ENCODE assay signal across 40 mouse cellular contexts in the genomic region with DNA sequence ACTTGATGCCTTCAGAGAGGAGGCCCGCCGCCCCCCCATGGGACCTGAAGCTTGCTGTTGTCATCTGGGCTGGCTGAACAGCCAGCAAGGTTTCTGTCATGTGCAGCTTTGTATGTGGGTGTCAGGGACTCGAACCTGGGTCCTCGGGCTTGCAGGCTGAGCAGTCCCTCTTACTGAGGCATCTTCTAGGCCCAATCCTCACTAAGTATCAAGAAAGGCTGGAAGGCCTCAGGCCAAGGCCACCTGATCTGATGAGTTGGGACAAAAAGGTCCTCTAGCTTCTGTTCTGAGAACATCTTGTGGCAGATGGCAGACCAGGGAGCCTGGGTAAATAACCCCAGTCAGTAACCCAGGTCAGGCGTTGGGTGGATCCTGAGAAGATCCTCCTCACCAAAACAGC. TPM values are rescaled to one million over a fixed set of nuclear protein-coding genes. Genes with fewer than 3 reads are reported as not detected.
DNase-seq lines count a peak whose midpoint lies in the region; ATAC-seq and TF ChIP-seq lines count a peak whose summit lies in the region.
"Had no signal": no experiment of that assay in that cellular context is flagged by ENCODE, and none has a peak within 500 bp of the region (broad histone marks: within the 10 kb centered on the region; RNA-seq: fewer than 3 reads in every experiment).

No protein-coding gene starts in this region.

- DNase-seq in heart, adult 11 months, result peak; percentile 87
- DNase-seq in heart, postnatal 4 days, result no peak
- peak; percentile 16 for DNase-seq in liver, postnatal 0 days
- no peak for DNase-seq in stomach, postnatal 0 days (ENCODE audit: low spot score)
- DNase-seq: cerebellum, adult 8-10 months; cerebellum, postnatal 36 days; gastrocnemius, postnatal 25 days; heart, adult 18-20 months; heart, postnatal 36 days; kidney, adult 11 months; kidney, postnatal 36 days; layer of hippocampus, postnatal 36 days; left cerebral cortex, postnatal 4 days; lung, adult 2 months; lung, postnatal 14 days; retina, postnatal 1 day; right cerebral cortex, postnatal 14 days; thymus, adult 2 months; thymus, postnatal 4 days had no signal

- H3K4me3 ChIP-seq in megakaryocyte, embryonic 14.5 days (replicated peaks), result peak overlapping the region; percentile 33
- no peak overlapping the region for H3K4me3 ChIP-seq in liver, embryonic 12.5 days
- no peak overlapping the region for H3K4me3 ChIP-seq in liver, postnatal 0 days (ENCODE audit: low read depth, low read length)
- H3K4me3 ChIP-seq in stomach, postnatal 0 days (ENCODE audit: low read depth, low read length), result no peak overlapping the region
- H3K4me3 ChIP-seq: embryonic facial prominence, embryonic 12.5 days; forebrain, embryonic 10.5 days; forebrain, embryonic 15.5 days; kidney, embryonic 15.5 days; limb, embryonic 15.5 days; midbrain, embryonic 12.5 days had no signal

- no peaks in the 10 kb centered on the region for H3K9me3 ChIP-seq in megakaryocyte, embryonic 14.5 days
- no peaks in the 10 kb centered on the region for H3K9me3 ChIP-seq in liver, embryonic 12.5 days (replicated peaks)
- H3K9me3 ChIP-seq in liver, postnatal 0 days (ENCODE audit: low read length), result no peaks in the 10 kb centered on the region
- no peaks in the 10 kb centered on the region for H3K9me3 ChIP-seq in stomach, postnatal 0 days (ENCODE audit: control insufficient read depth, low read length)
- H3K9me3 ChIP-seq: embryonic facial prominence, embryonic 12.5 days; forebrain, embryonic 10.5 days; forebrain, embryonic 15.5 days; kidney, embryonic 15.5 days; limb, embryonic 15.5 days; midbrain, embryonic 12.5 days had no signal

- no peak for TF ChIP-seq CTCF in liver, postnatal 0 days (IDR thresholded peaks at IDR 0.05; ENCODE audit: low read depth)
- TF ChIP-seq CTCF in stomach, postnatal 0 days (IDR thresholded peaks at IDR 0.05; ENCODE audit: low read depth), result no peak

- peaks cover 84% of the 10 kb centered on the region for H3K4me1 ChIP-seq in megakaryocyte, embryonic 14.5 days
- peaks cover 77% of the 10 kb centered on the region for H3K4me1 ChIP-seq in liver, embryonic 12.5 days
- H3K4me1 ChIP-seq in liver, postnatal 0 days (ENCODE audit: insufficient read depth), result peaks cover 22% of the 10 kb centered on the region
- H3K4me1 ChIP-seq in stomach, postnatal 0 days (replicated peaks; ENCODE audit: control insufficient read depth, insufficient read depth), result no peaks in the 10 kb centered on the region

- H3K27ac ChIP-seq in liver, embryonic 12.5 days, result peak overlapping the region; percentile 62
- H3K27ac ChIP-seq in liver, postnatal 0 days (ENCODE audit: low read depth), result no peak overlapping the region
- H3K27ac ChIP-seq in stomach, postnatal 0 days (replicated peaks), result no peak overlapping the region
- H3K27ac ChIP-seq: embryonic facial prominence, embryonic 12.5 days; forebrain, embryonic 10.5 days; forebrain, embryonic 15.5 days; hindbrain, embryonic 14.5 days; kidney, embryonic 15.5 days; limb, embryonic 15.5 days had no signal

- ATAC-seq in megakaryocyte, adult 5-6 weeks (ENCODE audit: poor library complexity, severe bottlenecking), result no peak
- no peak for ATAC-seq in liver, embryonic 12.5 days
- ATAC-seq in liver, postnatal 0 days, result no peak
- ATAC-seq in stomach, postnatal 0 days (ENCODE audit: low FRiP score, low TSS enrichment), result no peak
- ATAC-seq: CD4-positive, CD25-positive, alpha-beta regulatory T cell, adult 4 months; forebrain, embryonic 15.5 days; inflammation-experienced regulatory T-cells, adult 6 months had no signal

- 62% methylated on average over 5 of the region's 5 CpGs for WGBS in liver, embryonic 12.5 days (ENCODE audit: insufficient replicate concordance)
- WGBS in liver, postnatal 0 days (ENCODE audit: insufficient replicate concordance), result 77% methylated on average over 5 of the region's 5 CpGs
- 92% methylated on average over 5 of the region's 5 CpGs for WGBS in stomach, postnatal 0 days

- no peaks in the 10 kb centered on the region for H3K27me3 ChIP-seq in megakaryocyte, embryonic 14.5 days (replicated peaks)
- H3K27me3 ChIP-seq in liver, embryonic 12.5 days (replicated peaks), result no peaks in the 10 kb centered on the region
- H3K27me3 ChIP-seq in liver, postnatal 0 days (ENCODE audit: insufficient read depth, low read length), result no peaks in the 10 kb centered on the region
- H3K27me3 ChIP-seq in stomach, postnatal 0 days (ENCODE audit: control insufficient read depth, insufficient read depth, low read length), result no peaks in the 10 kb centered on the region
- H3K27me3 ChIP-seq: embryonic facial prominence, embryonic 12.5 days; forebrain, embryonic 15.5 days; kidney, embryonic 15.5 days; limb, embryonic 15.5 days; midbrain, embryonic 12.5 days had no signal

- no peak overlapping the region for H3K4me2 ChIP-seq in liver, embryonic 12.5 days
- no peak overlapping the region for H3K4me2 ChIP-seq in liver, postnatal 0 days (ENCODE audit: low read depth, low read length)
- H3K4me2 ChIP-seq in stomach, postnatal 0 days (replicated peaks; ENCODE audit: low read depth), result no peak overlapping the region
- H3K4me2 ChIP-seq: embryonic facial prominence, embryonic 12.5 days; forebrain, embryonic 15.5 days; heart, embryonic 11.5 days; hindbrain, embryonic 14.5 days; kidney, embryonic 15.5 days; limb, embryonic 15.5 days; midbrain, embryonic 12.5 days had no signal

- no peak overlapping the region for H3K9ac ChIP-seq in liver, embryonic 12.5 days
- H3K9ac ChIP-seq in liver, postnatal 0 days (replicated peaks), result no peak overlapping the region
- no peak overlapping the region for H3K9ac ChIP-seq in stomach, postnatal 0 days (ENCODE audit: low read length)
- H3K9ac ChIP-seq: embryonic facial prominence, embryonic 12.5 days; forebrain, embryonic 15.5 days; hindbrain, embryonic 14.5 days; kidney, embryonic 15.5 days; limb, embryonic 15.5 days; midbrain, embryonic 12.5 days had no signal

- peaks cover 43% of the 10 kb centered on the region for H3K36me3 ChIP-seq in megakaryocyte, embryonic 14.5 days (replicated peaks; ENCODE audit: low read length)
- peaks cover 37% of the 10 kb centered on the region for H3K36me3 ChIP-seq in liver, embryonic 12.5 days
- peaks cover 13% of the 10 kb centered on the region; the same call in 1 of the 2 replicates for H3K36me3 ChIP-seq in liver, postnatal 0 days (replicated peaks; ENCODE audit: insufficient read depth, low read length)
- peaks cover 5% of the 10 kb centered on the region; the same call in 1 of the 2 replicates for H3K36me3 ChIP-seq in stomach, postnatal 0 days (ENCODE audit: control insufficient read depth, insufficient read depth, low read length)

- TF ChIP-seq EP300 in liver, postnatal 0 days (IDR thresholded peaks at IDR 0.05; ENCODE audit: low read depth), result no peak
- no peak for TF ChIP-seq EP300 in stomach, postnatal 0 days (optimal IDR thresholded peaks at IDR 0.05)

RNA-seq across cellular contexts. Expression of gene 1500011B03Rik, which starts 13.4 kb away (rescaled TPM):
- 10 to 100 TPM; 15.9 to 17.6 TPM for total RNA-seq in heart, postnatal 4 days (2021)
- 24.5 and 89.4 TPM in 2 replicates for polyA plus RNA-seq in megakaryocyte, embryonic 14.5 days (2012; ENCODE audit: insufficient read depth, low replicate concordance)
- total RNA-seq in megakaryocyte, adult 5-6 weeks (2015), result 30.6 and 45.3 TPM in 2 replicates
- total RNA-seq in megakaryocyte, adult 5-6 weeks (2017), result 19.1 and 24.0 TPM in 2 replicates
- polyA plus RNA-seq in liver, embryonic 12.5 days (2016; fragmentation: Nextera tagmentation; extraction: Ambion mirVana), result 37.4 and 41.8 TPM in 2 replicates
- polyA plus RNA-seq in liver, postnatal 0 days (2015; fragmentation: Nextera tagmentation; extraction: Ambion mirVana), result 31.2 and 32.5 TPM in 2 replicates
- polyA plus RNA-seq in stomach, postnatal 0 days (2015; fragmentation: Nextera tagmentation; extraction: Ambion mirVana), result 110 and 118 TPM in 2 replicates

RNA-seq across cellular contexts. Expression of gene Git2, which starts 34.5 kb away (rescaled TPM):
- 10 to 100 TPM; 38.8 to 49.5 TPM for total RNA-seq in heart, postnatal 4 days (2021)
- polyA plus RNA-seq in megakaryocyte, embryonic 14.5 days (2012; ENCODE audit: insufficient read depth, low replicate concordance), result 48.3 and 136 TPM in 2 replicates
- total RNA-seq in megakaryocyte, adult 5-6 weeks (2015), result 93.8 and 97.0 TPM in 2 replicates
- total RNA-seq in megakaryocyte, adult 5-6 weeks (2017), result 87.1 and 107 TPM in 2 replicates
- polyA plus RNA-seq in liver, embryonic 12.5 days (2016; fragmentation: Nextera tagmentation; extraction: Ambion mirVana), result 28.1 and 28.3 TPM in 2 replicates
- 10.5 and 11.1 TPM in 2 replicates for polyA plus RNA-seq in liver, postnatal 0 days (2015; fragmentation: Nextera tagmentation; extraction: Ambion mirVana)
- polyA plus RNA-seq in stomach, postnatal 0 days (2015; fragmentation: Nextera tagmentation; extraction: Ambion mirVana), result 14.2 and 16.1 TPM in 2 replicates

RNA-seq across cellular contexts. Expression of gene Ankrd13a, which starts 35.3 kb away (rescaled TPM):
- total RNA-seq in heart, postnatal 4 days (2021), result 10 to 100 TPM; 60.6 to 60.8 TPM
- polyA plus RNA-seq in megakaryocyte, embryonic 14.5 days (2012; ENCODE audit: insufficient read depth, low replicate concordance), result 99.9 and 118 TPM in 2 replicates
- total RNA-seq in megakaryocyte, adult 5-6 weeks (2015), result 169 and 170 TPM in 2 replicates
- total RNA-seq in megakaryocyte, adult 5-6 weeks (2017), result 204 and 225 TPM in 2 replicates
- 85.2 and 87.5 TPM in 2 replicates for polyA plus RNA-seq in liver, embryonic 12.5 days (2016; fragmentation: Nextera tagmentation; extraction: Ambion mirVana)
- polyA plus RNA-seq in liver, postnatal 0 days (2015; fragmentation: Nextera tagmentation; extraction: Ambion mirVana), result 26.7 TPM in 2 replicates
- polyA plus RNA-seq in stomach, postnatal 0 days (2015; fragmentation: Nextera tagmentation; extraction: Ambion mirVana), result 36.4 and 41.7 TPM in 2 replicates

RNA-seq across cellular contexts. Expression of gene 4930519G04Rik, which starts 43.6 kb away (rescaled TPM):
- not detected for total RNA-seq in heart, postnatal 4 days (2021)
- polyA plus RNA-seq in megakaryocyte, embryonic 14.5 days (2012; ENCODE audit: insufficient read depth, low replicate concordance), result 0.20 TPM in 1 of 2 replicates, not detected in the other
- total RNA-seq in megakaryocyte, adult 5-6 weeks (2015), result 0.16 and 0.30 TPM in 2 replicates
- 0.24 and 0.84 TPM in 2 replicates for total RNA-seq in megakaryocyte, adult 5-6 weeks (2017)
- polyA plus RNA-seq in liver, embryonic 12.5 days (2016; fragmentation: Nextera tagmentation; extraction: Ambion mirVana), result not detected in 2 replicates
- not detected in 2 replicates for polyA plus RNA-seq in liver, postnatal 0 days (2015; fragmentation: Nextera tagmentation; extraction: Ambion mirVana)
- polyA plus RNA-seq in stomach, postnatal 0 days (2015; fragmentation: Nextera tagmentation; extraction: Ambion mirVana), result 0.05 TPM in 1 of 2 replicates, not detected in the other
- total RNA-seq: adrenal gland, adult 18-20 months; adrenal gland, postnatal 25 days; gastrocnemius, adult 18-20 months; gastrocnemius, postnatal 25 days; heart, adult 18-20 months; heart, postnatal 36 days; layer of hippocampus, postnatal 36 days; left cerebral cortex, postnatal 4 days had no signal
- polyA plus RNA-seq: CD4-positive, CD25-positive, alpha-beta regulatory T cell, adult 4 months; embryonic facial prominence, embryonic 12.5 days; forebrain, embryonic 10.5 days; forebrain, embryonic 15.5 days; frontal cortex, adult 2 months; heart, embryonic 11.5 days; heart, embryonic 16.5 days; hindbrain, embryonic 14.5 days; inflammation-experienced regulatory T-cells, adult 6 months; kidney, embryonic 15.5 days; limb, embryonic 15.5 days; lung, adult 2 months; midbrain, embryonic 12.5 days; neural tube, embryonic 14.5 days; small intestine, adult 2 months; stomach, embryonic 14.5 days; thymus, adult 2 months had no signal

RNA-seq across cellular contexts. Expression of gene Gm9936, which starts 48.7 kb away (rescaled TPM):
- not detected for total RNA-seq in heart, postnatal 4 days (2021)
- polyA plus RNA-seq in megakaryocyte, embryonic 14.5 days (2012; ENCODE audit: insufficient read depth, low replicate concordance), result not detected in 2 replicates
- total RNA-seq in megakaryocyte, adult 5-6 weeks (2015), result not detected in 2 replicates
- total RNA-seq in megakaryocyte, adult 5-6 weeks (2017), result not detected in 2 replicates
- polyA plus RNA-seq in liver, embryonic 12.5 days (2016; fragmentation: Nextera tagmentation; extraction: Ambion mirVana), result not detected in 2 replicates
- polyA plus RNA-seq in liver, postnatal 0 days (2015; fragmentation: Nextera tagmentation; extraction: Ambion mirVana), result not detected in 2 replicates
- polyA plus RNA-seq in stomach, postnatal 0 days (2015; fragmentation: Nextera tagmentation; extraction: Ambion mirVana), result 0.06 and 0.15 TPM in 2 replicates
- total RNA-seq: adrenal gland, adult 18-20 months; gastrocnemius, adult 18-20 months; gastrocnemius, postnatal 25 days; heart, adult 18-20 months; heart, postnatal 36 days had no signal
- polyA plus RNA-seq: CD4-positive, CD25-positive, alpha-beta regulatory T cell, adult 4 months; heart, embryonic 11.5 days; heart, embryonic 16.5 days; inflammation-experienced regulatory T-cells, adult 6 months; lung, adult 2 months; small intestine, adult 2 months; thymus, adult 2 months had no signal

Comparison
In these comparisons a context has a peak if more than half of its experiments do, and no peak if none do; other contexts are left out.
1. DNase-seq: peak in heart, adult 11 months (single experiment) and liver, postnatal 0 days (single experiment); none in heart, postnatal 4 days (single experiment) and stomach, postnatal 0 days (single experiment).